Mouse (Mus musculus) intestine, postnatal 0 days (tissue): ENCODE data around the gene Tril. TPM values are rescaled to one million over a fixed set of nuclear protein-coding genes. Genes with fewer than 3 reads are reported as not detected.

Experiments used
- ATAC-seq: fragments of 200-750 bp; cut with Nextera tagmentation; 2 replicates; pipeline ENCODE4 v1.8.0; 2017; ENCODE audit warnings: mild to moderate bottlenecking, moderate TSS enrichment, moderate library complexity
- H3K27ac ChIP-seq: fragments of 300-500 bp; sonication (generic); 2 replicates; pipeline ENCODE4 v1.5.1; 2014; ENCODE audit warnings: mild to moderate bottlenecking, low read depth, low read length, moderate library complexity
- H3K27me3 ChIP-seq: fragments of 300-500 bp; sonication (generic); replicated peaks from 2 replicates; pipeline ENCODE4 v1.6.1; 2014; ENCODE audit warnings: low read length, mixed read lengths; ENCODE audit not compliant: control insufficient read depth, insufficient read depth
- H3K36me3 ChIP-seq: fragments of 300-500 bp; sonication (generic); 2 replicates; pipeline ENCODE4 v1.6.1; 2014; ENCODE audit warnings: mild to moderate bottlenecking, moderate library complexity; ENCODE audit not compliant: control insufficient read depth, insufficient read depth
- H3K4me1 ChIP-seq: fragments of 300-500 bp; sonication (generic); replicated peaks from 2 replicates; pipeline ENCODE4 v1.6.1; 2014; ENCODE audit warnings: antibody characterized with exemption, low read length, mixed read lengths; ENCODE audit not compliant: control insufficient read depth, insufficient read depth
- H3K4me2 ChIP-seq: fragments of 300-500 bp; sonication (generic); replicated peaks from 2 replicates; pipeline ENCODE4 v1.6.1; 2014; ENCODE audit warnings: low read depth, mild to moderate bottlenecking, moderate library complexity
- H3K4me3 ChIP-seq: fragments of 300-500 bp; sonication (generic); 2 replicates; pipeline ENCODE4 v1.5.1; 2014; ENCODE audit warnings: low read depth, low read length
- H3K9ac ChIP-seq: fragments of 300-500 bp; sonication (generic); 2 replicates; pipeline ENCODE4 v1.6.1; 2014; ENCODE audit warnings: mild to moderate bottlenecking, low read depth, low read length
- H3K9me3 ChIP-seq: fragments of 300-500 bp; sonication (generic); 2 replicates; pipeline ENCODE4 v1.6.1; 2016; ENCODE audit warnings: mixed run types; ENCODE audit not compliant: control insufficient read depth
- CTCF ChIP-seq: sonication (generic); IDR thresholded peaks from 2 replicates; pipeline ENCODE4 v1.5.1; 2016; ENCODE audit warnings: low read depth, mild to moderate bottlenecking, control low read depth, antibody characterized with exemption, moderate library complexity
- WGBS: fragments of 180-500 bp; shearing (Covaris S2); extraction: QIAGEN DNeasy Blood & Tissue Kit; methylation state at CpG from one replicate; pipeline ENCODE4 v1.1.7; 2014; 5-methylcytosine and 5-hydroxymethylcytosine counted together
- polyA plus RNA-seq: library from polyadenylated mRNA; unstranded; fragments of >200 nt; fragmentation: Nextera tagmentation; extraction: Ambion mirVana; gene quantifications from 2 replicates; pipeline ENCODE4 v1.2.1, GENCODE M21; 2015

Tril gene
- polyA plus RNA-seq, 1 experiment from 2014 or later: 5.7 TPM

DNA sequence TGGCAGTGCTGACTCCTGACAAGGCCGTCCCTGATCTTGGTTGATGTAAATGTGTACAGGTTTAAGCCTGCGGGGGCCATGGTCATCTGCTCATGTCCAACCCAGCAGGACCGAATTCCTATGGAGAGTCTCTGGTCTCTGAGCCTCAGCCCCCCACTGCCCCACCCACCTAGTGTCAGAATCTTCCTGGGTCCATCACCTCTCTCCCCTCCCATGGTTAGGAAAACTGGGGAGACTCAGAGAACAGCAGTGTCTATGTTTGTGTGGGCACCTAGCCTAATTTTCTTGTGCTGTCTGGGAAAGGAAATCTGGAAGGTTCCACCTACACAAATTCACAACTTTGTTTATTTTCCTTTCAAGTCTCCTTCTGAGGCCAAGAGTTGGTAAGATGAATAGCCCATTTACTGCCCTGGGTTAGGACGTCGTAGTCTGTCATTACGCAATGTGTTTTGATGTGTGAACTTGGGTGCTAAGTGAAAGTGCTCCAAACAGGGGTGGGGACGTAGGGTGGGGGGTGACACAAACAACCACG, 42.1 kb downstream of the Tril start:
- Histone ChIP-seq H3K4me2 (no peak overlapping the region), H3K27ac (no peak overlapping the region), H3K4me3 (no peak overlapping the region), H3K36me3 (no peaks in the 10 kb centered on the region), H3K27me3 (no peaks in the 10 kb centered on the region), H3K9ac (no peak overlapping the region), H3K9me3 (no peaks in the 10 kb centered on the region), H3K4me1 (no peaks in the 10 kb centered on the region)
- no peak for TF ChIP-seq CTCF
- ATAC-seq: no peak
- 53% methylated on average over 8 of the region's 8 CpGs for WGBS

DNA sequence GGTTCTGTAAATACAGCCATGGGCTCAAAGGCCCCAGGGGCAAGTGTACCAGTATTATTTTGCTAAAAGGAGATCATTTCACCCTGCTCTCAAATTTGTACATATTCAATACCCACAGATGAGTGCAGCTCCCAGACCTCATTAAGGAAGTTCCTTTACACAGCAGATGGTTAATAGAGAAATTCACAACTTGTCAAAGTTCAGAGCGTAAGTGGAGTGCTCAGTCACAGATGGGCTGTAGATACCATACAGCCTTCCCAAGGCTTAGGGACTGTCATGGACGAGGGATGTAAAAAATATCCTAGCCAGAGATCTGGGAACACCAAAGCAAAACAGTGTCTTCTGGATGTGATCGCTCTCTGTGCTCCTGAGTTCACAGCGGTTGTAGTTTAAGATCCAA, 52.4 kb downstream of the Tril start:
- no peaks in the 10 kb centered on the region for H3K27me3 ChIP-seq
- 89% methylated on average over 4 of the region's 4 CpGs for WGBS
- no peak for ATAC-seq

DNA sequence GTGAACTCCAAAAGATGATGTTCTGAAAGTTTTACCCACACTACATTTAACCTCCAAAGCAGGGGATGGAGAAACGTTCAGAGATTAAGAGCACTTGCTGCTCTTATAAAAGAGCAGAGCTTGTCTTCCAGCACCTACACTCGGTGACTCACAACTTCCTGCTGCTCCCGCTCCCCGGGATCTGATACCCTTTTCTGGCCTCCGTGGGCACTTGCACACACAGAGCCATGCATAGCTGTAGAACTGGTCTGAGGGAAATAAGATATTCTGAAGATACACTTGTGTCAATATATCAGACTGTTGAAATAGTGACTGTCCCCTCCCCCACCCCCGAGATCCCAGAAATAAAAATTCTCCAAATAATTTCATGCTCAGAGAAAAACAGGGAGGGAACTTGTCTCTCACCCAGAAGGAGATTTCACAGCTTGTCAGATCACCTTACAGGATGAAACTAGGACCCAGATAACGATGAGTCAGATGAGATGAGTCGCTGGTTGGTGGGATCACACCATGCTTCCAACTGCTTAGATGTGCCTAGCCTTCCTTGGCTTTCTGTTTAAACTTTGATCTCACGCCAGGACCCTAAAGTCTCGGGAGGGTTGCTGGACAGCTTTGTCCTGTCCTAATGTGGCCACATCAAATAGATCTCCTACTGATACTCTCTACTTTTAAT, 54.3 kb downstream of the Tril start:
- ATAC-seq: no peak
- H3K4me1 ChIP-seq: no peaks in the 10 kb centered on the region
- H3K36me3 ChIP-seq: no peaks in the 10 kb centered on the region
- no peaks in the 10 kb centered on the region for H3K27me3 ChIP-seq
- no peaks in the 10 kb centered on the region for H3K9me3 ChIP-seq
- no peak for TF ChIP-seq CTCF
- WGBS: 19% methylated on average over 10 of the region's 10 CpGs
- H3K27ac ChIP-seq: no peak overlapping the region
- H3K9ac ChIP-seq: no peak overlapping the region
- H3K4me3 ChIP-seq: no peak overlapping the region
- H3K4me2 ChIP-seq: no peak overlapping the region

More for the DNA sequence above, 52.4 kb downstream of the Tril start:
- Histone ChIP-seq H3K9ac (no peak overlapping the region), H3K4me2 (no peak overlapping the region), H3K9me3 (no peaks in the 10 kb centered on the region), H3K36me3 (no peaks in the 10 kb centered on the region), H3K4me3 (no peak overlapping the region), H3K27ac (no peak overlapping the region), H3K4me1 (no peaks in the 10 kb centered on the region)
- no peak for TF ChIP-seq CTCF

DNA sequence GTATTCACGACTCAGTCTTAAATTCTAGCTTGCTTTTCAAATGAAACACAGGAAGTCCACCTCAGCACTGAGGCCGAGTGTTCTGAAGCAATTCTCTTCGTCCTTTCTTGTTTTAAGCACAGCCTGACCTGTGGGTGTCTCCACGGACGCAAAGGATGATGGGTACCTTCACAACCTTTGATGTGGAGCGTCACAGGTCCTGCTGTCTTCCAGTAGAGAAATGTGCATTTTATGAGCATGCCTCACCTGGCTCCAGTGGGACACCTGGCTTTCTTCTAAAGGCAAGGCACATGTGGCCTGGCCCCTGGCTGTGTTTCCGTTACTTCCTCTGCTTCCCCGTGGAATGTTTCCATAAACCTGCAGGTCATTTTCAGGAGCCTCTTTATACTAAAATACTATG, 54.9 kb downstream of the Tril start:
- no peaks in the 10 kb centered on the region for H3K36me3 ChIP-seq
- H3K4me2 ChIP-seq: no peak overlapping the region
- no peak overlapping the region for H3K9ac ChIP-seq
- H3K27ac ChIP-seq: no peak overlapping the region
- WGBS: 64% methylated on average over 8 of the region's 8 CpGs
- H3K27me3 ChIP-seq: no peaks in the 10 kb centered on the region
- ATAC-seq: no peak
- no peak overlapping the region for H3K4me3 ChIP-seq
- no peaks in the 10 kb centered on the region for H3K4me1 ChIP-seq
- TF ChIP-seq CTCF: no peak
- H3K9me3 ChIP-seq: no peaks in the 10 kb centered on the region

Other genes starting within 250 kb of the Tril start
- gene Cpvl, start 157.8 kb upstream of the Tril start, polyA plus RNA-seq: 0.77 and 0.82 TPM in 2 replicates
- gene Chn2, start 218.7 kb upstream of the Tril start, polyA plus RNA-seq: 19.6 and 24.3 TPM in 2 replicates